Mouse (Mus musculus): Measurements from ENCODE around the gene Rgs21. TPM values are rescaled to one million over a fixed set of nuclear protein-coding genes. Genes with fewer than 3 reads are reported as not detected.

Rgs21 gene
- not detected in 2 replicates for polyA plus RNA-seq (2012; rRNA removed)

DNA sequence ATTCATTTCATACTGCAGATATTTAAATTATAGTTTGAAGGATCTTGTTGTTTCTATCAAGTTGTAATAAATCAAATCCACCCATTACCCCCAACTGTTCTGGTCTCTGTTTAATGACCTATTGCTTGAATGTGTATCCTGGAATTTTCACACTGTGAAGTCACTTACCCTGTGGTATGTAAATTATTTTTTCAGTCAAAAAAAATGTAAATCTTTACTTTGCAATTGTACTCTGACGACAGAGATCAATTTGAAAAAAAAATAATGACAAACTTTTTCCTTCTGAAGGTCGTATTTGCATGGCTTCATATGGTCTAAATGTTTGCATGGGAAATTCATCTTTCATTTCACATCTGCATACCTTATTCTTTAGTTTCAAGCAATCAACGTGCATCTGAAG lies at the start of gene Rgs21:
Gene Rgs21, minus strand, starts transcription at position 101 of the 400 bp plus-strand sequence.

Other genes starting within 250 kb of the Rgs21 start
- 0.26 and 0.39 TPM in 2 replicates for gene Rgs18, start 207.8 kb upstream of the Rgs21 start, polyA plus RNA-seq (2012; rRNA removed)

All from central nervous system, embryonic 14 days (tissue).